Mouse (Mus musculus): ENCODE data around the gene Tdrkh. TPM values are rescaled to one million over a fixed set of nuclear protein-coding genes. Genes with fewer than 3 reads are reported as not detected.

The Tdrkh gene
- polyA plus RNA-seq, 1 experiment: 0.44 TPM

GRCm38 (mm10) chr3:94383476-94383875 lies 29.6 kb upstream of the Tdrkh start:
- TF ChIP-seq POLR2A (IDR thresholded peaks at IDR 0.05; ENCODE audit: borderline replicate concordance, extremely low read depth, low read depth, low read length): no peak
- no peak for TF ChIP-seq CTCF (IDR thresholded peaks at IDR 0.05; ENCODE audit: insufficient read depth, low read length)
- no peak for DNase-seq
- WGBS: 58% methylated on average over 3 of the region's 3 CpGs
- Histone ChIP-seq H3K4me1 (ENCODE audit: control insufficient read depth, insufficient read depth, low read length) (no peaks in the 10 kb centered on the region), H3K4me3 (replicated peaks; ENCODE audit: extremely low read depth, low read depth, low read length) (no peak overlapping the region)

- WGBS: 57% methylated on average over 4 of the region's 4 CpGs
- DNase-seq: no peak
- H3K4me1 ChIP-seq (ENCODE audit: control insufficient read depth, insufficient read depth, low read length): no peaks in the 10 kb centered on the region
- no peak overlapping the region for H3K4me3 ChIP-seq (replicated peaks; ENCODE audit: extremely low read depth, low read depth, low read length)
- no peak for TF ChIP-seq CTCF (IDR thresholded peaks at IDR 0.05; ENCODE audit: insufficient read depth, low read length)
- no peak for TF ChIP-seq POLR2A (IDR thresholded peaks at IDR 0.05; ENCODE audit: borderline replicate concordance, extremely low read depth, low read depth, low read length)
Observed at GRCm38 (mm10) chr3:94386671-94387070, 26.4 kb upstream of the Tdrkh start.

- 90% methylated on average over 10 of the region's 10 CpGs for WGBS
- TF ChIP-seq POLR2A (IDR thresholded peaks at IDR 0.05; ENCODE audit: borderline replicate concordance, extremely low read depth, low read depth, low read length): no peak
- Histone ChIP-seq H3K4me1 (ENCODE audit: control insufficient read depth, insufficient read depth, low read length) (no peaks in the 10 kb centered on the region), H3K4me3 (replicated peaks; ENCODE audit: extremely low read depth, low read depth, low read length) (no peak overlapping the region)
- no peak for DNase-seq
Observed at GRCm38 (mm10) chr3:94387391-94387790, 25.7 kb upstream of the Tdrkh start.

GRCm38 (mm10) chr3:94388047-94388446 lies 25.0 kb upstream of the Tdrkh start:
- no peak for DNase-seq
- no peak for TF ChIP-seq POLR2A (IDR thresholded peaks at IDR 0.05; ENCODE audit: borderline replicate concordance, extremely low read depth, low read depth, low read length)
- no peak for TF ChIP-seq CTCF (IDR thresholded peaks at IDR 0.05; ENCODE audit: insufficient read depth, low read length)
- no peaks in the 10 kb centered on the region for H3K4me1 ChIP-seq (ENCODE audit: control insufficient read depth, insufficient read depth, low read length)
- no peak overlapping the region for H3K4me3 ChIP-seq (replicated peaks; ENCODE audit: extremely low read depth, low read depth, low read length)
- WGBS: 64% methylated on average over 5 of the region's 5 CpGs

- H3K4me1 ChIP-seq (ENCODE audit: control insufficient read depth, insufficient read depth, low read length): no peaks in the 10 kb centered on the region
- H3K4me3 ChIP-seq (replicated peaks; ENCODE audit: extremely low read depth, low read depth, low read length): no peak overlapping the region
- TF ChIP-seq POLR2A (IDR thresholded peaks at IDR 0.05; ENCODE audit: borderline replicate concordance, extremely low read depth, low read depth, low read length) (no peak), CTCF (IDR thresholded peaks at IDR 0.05; ENCODE audit: insufficient read depth, low read length) (no peak)
- 89% methylated on average over 16 of the region's 16 CpGs for WGBS
- no peak for DNase-seq
Observed at GRCm38 (mm10) chr3:94389420-94389819, 23.7 kb upstream of the Tdrkh start.

GRCm38 (mm10) chr3:94391001-94391400 lies 22.1 kb upstream of the Tdrkh start:
- TF ChIP-seq CTCF (IDR thresholded peaks at IDR 0.05; ENCODE audit: insufficient read depth, low read length) (no peak), POLR2A (IDR thresholded peaks at IDR 0.05; ENCODE audit: borderline replicate concordance, extremely low read depth, low read depth, low read length) (no peak)
- 82% methylated on average over 5 of the region's 5 CpGs for WGBS
- Histone ChIP-seq H3K4me1 (ENCODE audit: control insufficient read depth, insufficient read depth, low read length) (no peaks in the 10 kb centered on the region), H3K4me3 (replicated peaks; ENCODE audit: extremely low read depth, low read depth, low read length) (no peak overlapping the region)
- DNase-seq: no peak

GRCm38 (mm10) chr3:94392128-94392527 lies 20.9 kb upstream of the Tdrkh start:
- TF ChIP-seq CTCF (IDR thresholded peaks at IDR 0.05; ENCODE audit: insufficient read depth, low read length): no peak
- no peak for TF ChIP-seq POLR2A (IDR thresholded peaks at IDR 0.05; ENCODE audit: borderline replicate concordance, extremely low read depth, low read depth, low read length)
- 65% methylated on average over 2 of the region's 2 CpGs for WGBS
- Histone ChIP-seq H3K4me1 (ENCODE audit: control insufficient read depth, insufficient read depth, low read length) (no peaks in the 10 kb centered on the region), H3K4me3 (replicated peaks; ENCODE audit: extremely low read depth, low read depth, low read length) (no peak overlapping the region)
- DNase-seq: no peak

- TF ChIP-seq CTCF (IDR thresholded peaks at IDR 0.05; ENCODE audit: insufficient read depth, low read length) (no peak), POLR2A (IDR thresholded peaks at IDR 0.05; ENCODE audit: borderline replicate concordance, extremely low read depth, low read depth, low read length) (no peak)
- Histone ChIP-seq H3K4me1 (ENCODE audit: control insufficient read depth, insufficient read depth, low read length) (no peaks in the 10 kb centered on the region), H3K4me3 (replicated peaks; ENCODE audit: extremely low read depth, low read depth, low read length) (no peak overlapping the region)
- 64% methylated on average over 4 of the region's 4 CpGs for WGBS
- no peak for DNase-seq
Observed at GRCm38 (mm10) chr3:94393049-94393448, 20.0 kb upstream of the Tdrkh start.

- Histone ChIP-seq H3K4me3 (replicated peaks; ENCODE audit: extremely low read depth, low read depth, low read length) (no peak overlapping the region), H3K4me1 (ENCODE audit: control insufficient read depth, insufficient read depth, low read length) (no peaks in the 10 kb centered on the region)
- TF ChIP-seq POLR2A (IDR thresholded peaks at IDR 0.05; ENCODE audit: borderline replicate concordance, extremely low read depth, low read depth, low read length) (no peak), CTCF (IDR thresholded peaks at IDR 0.05; ENCODE audit: insufficient read depth, low read length) (no peak)
- 90% methylated on average over 1 of the region's 1 CpGs for WGBS
- DNase-seq: no peak
Observed at GRCm38 (mm10) chr3:94396336-94396735, 16.7 kb upstream of the Tdrkh start.

- DNase-seq: no peak
- 75% methylated on average over 4 of the region's 4 CpGs for WGBS
- no peak for TF ChIP-seq POLR2A (IDR thresholded peaks at IDR 0.05; ENCODE audit: borderline replicate concordance, extremely low read depth, low read depth, low read length)
- no peak for TF ChIP-seq CTCF (IDR thresholded peaks at IDR 0.05; ENCODE audit: insufficient read depth, low read length)
- H3K4me3 ChIP-seq (replicated peaks; ENCODE audit: extremely low read depth, low read depth, low read length): no peak overlapping the region
- no peaks in the 10 kb centered on the region for H3K4me1 ChIP-seq (ENCODE audit: control insufficient read depth, insufficient read depth, low read length)
Observed at GRCm38 (mm10) chr3:94396851-94397250, 16.2 kb upstream of the Tdrkh start.
